Mouse (Mus musculus): ENCODE results near the gene Brd2. TPM values are rescaled to one million over a fixed set of nuclear protein-coding genes. Genes with fewer than 3 reads are reported as not detected.

Gene Brd2
- total and polyA plus RNA-seq, 3 experiments = 214 to 336 (median 298) TPM

- TF ChIP-seq GATA1 (IDR thresholded peaks at IDR 0.05; ENCODE audit: borderline replicate concordance, low read length) (no peak), GATA2 (IDR thresholded peaks at IDR 0.05; ENCODE audit: borderline replicate concordance, low read depth, low read length) (no peak), TAL1 (conservative IDR thresholded peaks at IDR 0.05; ENCODE audit: low read depth, low read length) (no peak), POLR2AphosphoS5 (IDR thresholded peaks at IDR 0.05; ENCODE audit: insufficient replicate concordance, low read depth, low read length) (no peak), CTCF (IDR thresholded peaks at IDR 0.05; ENCODE audit: low read depth, low read length) (no peak)
- H3K4me1 ChIP-seq (ENCODE audit: insufficient read depth, low read depth, low read length) = peaks cover 6% of the 10 kb centered on the region
- H3K4me3 ChIP-seq (ENCODE audit: low read depth, low read length) = no peak overlapping the region
- DNase-seq (ENCODE audit: low spot score) = no peak
- peaks cover 42% of the 10 kb centered on the region for H3K27me3 ChIP-seq (ENCODE audit: insufficient read depth, low read length)
- no peak for ATAC-seq (ENCODE audit: extremely low read depth, insufficient number of reproducible peaks, low FRiP score, poor library complexity, severe bottlenecking)
- H3K9me3 ChIP-seq (replicated peaks) = no peaks in the 10 kb centered on the region
- H3K36me3 ChIP-seq (replicated peaks) = no peaks in the 10 kb centered on the region
These were observed 34.3 kb downstream of the Brd2 start for GRCm38 (mm10) chr17:34088124-34088523.

GRCm38 (mm10) chr17:34087386-34087785, 35.0 kb downstream of the Brd2 start:
- no peak for ATAC-seq (ENCODE audit: extremely low read depth, insufficient number of reproducible peaks, low FRiP score, poor library complexity, severe bottlenecking)
- H3K36me3 ChIP-seq (replicated peaks) = no peaks in the 10 kb centered on the region

GRCm38 (mm10) chr17:34083104-34083503, 39.3 kb downstream of the Brd2 start:
- Histone ChIP-seq H3K36me3 (replicated peaks) (no peaks in the 10 kb centered on the region), H3K4me1 (ENCODE audit: insufficient read depth, low read depth, low read length) (peaks cover 7% of the 10 kb centered on the region; the same call in 1 of the 2 replicates), H3K27me3 (ENCODE audit: insufficient read depth, low read length) (peaks cover 39% of the 10 kb centered on the region), H3K9me3 (replicated peaks) (no peaks in the 10 kb centered on the region), H3K4me3 (ENCODE audit: low read depth, low read length) (no peak overlapping the region)
- DNase-seq (ENCODE audit: low spot score) (no peak), ATAC-seq (ENCODE audit: extremely low read depth, insufficient number of reproducible peaks, low FRiP score, poor library complexity, severe bottlenecking) (no peak)
- TF ChIP-seq CTCF (IDR thresholded peaks at IDR 0.05; ENCODE audit: low read depth, low read length) = no peak
- TF ChIP-seq POLR2AphosphoS5 (IDR thresholded peaks at IDR 0.05; ENCODE audit: insufficient replicate concordance, low read depth, low read length) = no peak
- TF ChIP-seq GATA2 (IDR thresholded peaks at IDR 0.05; ENCODE audit: borderline replicate concordance, low read depth, low read length) = no peak
- no peak for TF ChIP-seq GATA1 (IDR thresholded peaks at IDR 0.05; ENCODE audit: borderline replicate concordance, low read length)
- no peak for TF ChIP-seq TAL1 (conservative IDR thresholded peaks at IDR 0.05; ENCODE audit: low read depth, low read length)

More at GRCm38 (mm10) chr17:34087386-34087785, 35.0 kb downstream of the Brd2 start:
- TF ChIP-seq GATA2 (IDR thresholded peaks at IDR 0.05; ENCODE audit: borderline replicate concordance, low read depth, low read length) (no peak), GATA1 (IDR thresholded peaks at IDR 0.05; ENCODE audit: borderline replicate concordance, low read length) (no peak), POLR2AphosphoS5 (IDR thresholded peaks at IDR 0.05; ENCODE audit: insufficient replicate concordance, low read depth, low read length) (no peak), CTCF (IDR thresholded peaks at IDR 0.05; ENCODE audit: low read depth, low read length) (no peak), TAL1 (conservative IDR thresholded peaks at IDR 0.05; ENCODE audit: low read depth, low read length) (no peak)
- H3K4me1 ChIP-seq (ENCODE audit: insufficient read depth, low read depth, low read length) = peaks cover 5% of the 10 kb centered on the region
- H3K9me3 ChIP-seq (replicated peaks) = no peaks in the 10 kb centered on the region
- DNase-seq (ENCODE audit: low spot score) = no peak
- H3K4me3 ChIP-seq (ENCODE audit: low read depth, low read length) = no peak overlapping the region
- H3K27me3 ChIP-seq (ENCODE audit: insufficient read depth, low read length) = peaks cover 44% of the 10 kb centered on the region

- H3K27me3 ChIP-seq (ENCODE audit: insufficient read depth, low read length) = peaks cover 31% of the 10 kb centered on the region
These were observed 42.8 kb downstream of the Brd2 start for GRCm38 (mm10) chr17:34079621-34080020.

GRCm38 (mm10) chr17:34079002-34079401, 43.4 kb downstream of the Brd2 start:
- H3K4me1 ChIP-seq (ENCODE audit: insufficient read depth, low read depth, low read length) = peaks cover 7% of the 10 kb centered on the region; the same call in 1 of the 2 replicates
- ATAC-seq (ENCODE audit: extremely low read depth, insufficient number of reproducible peaks, low FRiP score, poor library complexity, severe bottlenecking) (no peak), DNase-seq (ENCODE audit: low spot score) (no peak)
- no peaks in the 10 kb centered on the region for H3K36me3 ChIP-seq (replicated peaks)
- H3K27me3 ChIP-seq (ENCODE audit: insufficient read depth, low read length) = peaks cover 25% of the 10 kb centered on the region
- no peaks in the 10 kb centered on the region for H3K9me3 ChIP-seq (replicated peaks)
- no peak overlapping the region for H3K4me3 ChIP-seq (ENCODE audit: low read depth, low read length)
- TF ChIP-seq CTCF (IDR thresholded peaks at IDR 0.05; ENCODE audit: low read depth, low read length) = no peak
- TF ChIP-seq GATA2 (IDR thresholded peaks at IDR 0.05; ENCODE audit: borderline replicate concordance, low read depth, low read length) = no peak
- no peak for TF ChIP-seq TAL1 (conservative IDR thresholded peaks at IDR 0.05; ENCODE audit: low read depth, low read length)
- TF ChIP-seq POLR2AphosphoS5 (IDR thresholded peaks at IDR 0.05; ENCODE audit: insufficient replicate concordance, low read depth, low read length) = no peak
- no peak for TF ChIP-seq GATA1 (IDR thresholded peaks at IDR 0.05; ENCODE audit: borderline replicate concordance, low read length)

More at GRCm38 (mm10) chr17:34079621-34080020, 42.8 kb downstream of the Brd2 start:
- DNase-seq (ENCODE audit: low spot score) (no peak), ATAC-seq (ENCODE audit: extremely low read depth, insufficient number of reproducible peaks, low FRiP score, poor library complexity, severe bottlenecking) (peak; percentile 45; the same call in 1 of the 2 replicates)
- H3K4me3 ChIP-seq (ENCODE audit: low read depth, low read length) = no peak overlapping the region
- TF ChIP-seq POLR2AphosphoS5 (IDR thresholded peaks at IDR 0.05; ENCODE audit: insufficient replicate concordance, low read depth, low read length) (no peak), GATA2 (IDR thresholded peaks at IDR 0.05; ENCODE audit: borderline replicate concordance, low read depth, low read length) (no peak), CTCF (IDR thresholded peaks at IDR 0.05; ENCODE audit: low read depth, low read length) (no peak), GATA1 (IDR thresholded peaks at IDR 0.05; ENCODE audit: borderline replicate concordance, low read length) (no peak), TAL1 (conservative IDR thresholded peaks at IDR 0.05; ENCODE audit: low read depth, low read length) (no peak)
- H3K4me1 ChIP-seq (ENCODE audit: insufficient read depth, low read depth, low read length) = peaks cover 7% of the 10 kb centered on the region; the same call in 1 of the 2 replicates
- H3K9me3 ChIP-seq (replicated peaks) = no peaks in the 10 kb centered on the region
- H3K36me3 ChIP-seq (replicated peaks) = no peaks in the 10 kb centered on the region

- no peaks in the 10 kb centered on the region for H3K36me3 ChIP-seq (replicated peaks)
- ATAC-seq (ENCODE audit: extremely low read depth, insufficient number of reproducible peaks, low FRiP score, poor library complexity, severe bottlenecking) (no peak), DNase-seq (ENCODE audit: low spot score) (no peak)
These were observed 44.3 kb downstream of the Brd2 start for GRCm38 (mm10) chr17:34078148-34078547.

More at GRCm38 (mm10) chr17:34078148-34078547, 44.3 kb downstream of the Brd2 start:
- Histone ChIP-seq H3K9me3 (replicated peaks) (no peaks in the 10 kb centered on the region), H3K4me1 (ENCODE audit: insufficient read depth, low read depth, low read length) (peaks cover 7% of the 10 kb centered on the region; the same call in 1 of the 2 replicates), H3K4me3 (ENCODE audit: low read depth, low read length) (no peak overlapping the region), H3K27me3 (ENCODE audit: insufficient read depth, low read length) (peaks cover 32% of the 10 kb centered on the region)
- no peak for TF ChIP-seq TAL1 (conservative IDR thresholded peaks at IDR 0.05; ENCODE audit: low read depth, low read length)
- TF ChIP-seq CTCF (IDR thresholded peaks at IDR 0.05; ENCODE audit: low read depth, low read length) = no peak
- TF ChIP-seq POLR2AphosphoS5 (IDR thresholded peaks at IDR 0.05; ENCODE audit: insufficient replicate concordance, low read depth, low read length) = no peak
- TF ChIP-seq GATA2 (IDR thresholded peaks at IDR 0.05; ENCODE audit: borderline replicate concordance, low read depth, low read length) = no peak
- no peak for TF ChIP-seq GATA1 (IDR thresholded peaks at IDR 0.05; ENCODE audit: borderline replicate concordance, low read length)

All from G1E (cell line).